Mouse (Mus musculus): ENCODE results near the gene Apela.

DNA sequence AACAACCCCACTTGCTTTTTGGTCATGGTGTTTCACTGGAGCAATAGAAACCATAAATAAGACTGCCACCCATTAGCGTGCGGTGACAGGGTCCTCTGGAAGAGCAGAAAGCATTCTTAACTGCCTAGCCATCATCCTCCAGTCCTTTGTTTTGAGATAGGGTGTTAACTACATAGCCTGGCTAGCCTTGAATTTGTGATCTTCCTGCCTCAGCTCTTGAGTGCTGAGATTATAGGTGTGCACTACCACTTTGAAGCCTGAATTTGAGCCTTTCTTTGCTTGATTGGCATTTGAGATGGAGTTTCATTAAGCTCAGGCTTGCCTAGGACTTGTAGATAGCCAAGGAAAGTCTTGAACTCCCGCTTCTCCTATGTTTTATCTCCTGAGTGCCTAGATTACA, 16.4 kb upstream of the Apela start:
- no peak for TF ChIP-seq CTCF (IDR thresholded peaks at IDR 0.05; ENCODE audit: low read depth, low read length)
- TF ChIP-seq EP300 (IDR thresholded peaks at IDR 0.05; ENCODE audit: insufficient read depth, low read depth, low read length): no peak
- no peak for TF ChIP-seq POLR2A (IDR thresholded peaks at IDR 0.05; ENCODE audit: insufficient read depth, low read length)

All from ES-Bruce4 (cell line).